Mouse (Mus musculus) myocyte (in vitro differentiated cells): Measurements from ENCODE around the gene Frmpd2. TPM values are rescaled to one million over a fixed set of nuclear protein-coding genes. Genes with fewer than 3 reads are reported as not detected.
A peak's percentile ranks its signal among the peaks of the same experiment; 100 is the strongest.

Experiments
- H3K27me3 ChIP-seq: one replicate; pipeline ENCODE4 v1.6.1; 2011; ENCODE audit not compliant: control insufficient read depth, insufficient read depth, insufficient read length
- H3K36me3 ChIP-seq: one replicate; pipeline ENCODE4 v1.6.1; 2011; ENCODE audit not compliant: control insufficient read depth, insufficient read depth
- H3K4me2 ChIP-seq: one replicate; pipeline ENCODE4 v1.6.1; 2011; ENCODE audit warnings: low read depth, control low read depth
- H3K4me3 ChIP-seq: one replicate; pipeline ENCODE4 v1.5.1; 2011; ENCODE audit warnings: mild to moderate bottlenecking, control low read depth, moderate library complexity
- H3K79me2 ChIP-seq: one replicate; pipeline ENCODE4 v1.6.1; 2011; ENCODE audit not compliant: control insufficient read depth, insufficient read depth
- H3ac ChIP-seq: one replicate; pipeline ENCODE4 v1.6.1; 2011; ENCODE audit not compliant: control insufficient read depth, insufficient read length
- CEBPB ChIP-seq: IDR thresholded peaks from 2 replicates; pipeline ENCODE4 v1.6.1; 2011; ENCODE audit warnings: mild to moderate bottlenecking, moderate library complexity; ENCODE audit not compliant: poor library complexity, insufficient read depth, severe bottlenecking
- E2F4 ChIP-seq: IDR thresholded peaks from one replicate; pipeline ENCODE4 v1.6.1; 2011; ENCODE audit warnings: mild to moderate bottlenecking, control low read depth, moderate library complexity; ENCODE audit not compliant: insufficient read depth
- MAX ChIP-seq: IDR thresholded peaks from one replicate; pipeline ENCODE4 v1.6.1; 2011; ENCODE audit warnings: low read depth, mild to moderate bottlenecking, control low read depth
- MYOD1 ChIP-seq, 3 experiments: IDR thresholded peaks; one replicate each; pipeline ENCODE4 v1.6.1; 2011; ENCODE audit warnings: control low read depth in 2 of 3, low read depth in 2 of 3, mild to moderate bottlenecking in 2 of 3, moderate library complexity in 1 of 3; ENCODE audit not compliant: insufficient read length in 2 of 3, control insufficient read depth in 1 of 3
- MYOG ChIP-seq, 3 experiments: IDR thresholded peaks; one replicate each; pipeline ENCODE4 v1.6.1; 2011; ENCODE audit warnings: control low read depth in 2 of 3, low read depth in 2 of 3, mild to moderate bottlenecking in 2 of 3; ENCODE audit not compliant: insufficient read length in 2 of 3, control insufficient read depth in 1 of 3, insufficient read depth in 1 of 3
- POLR2A ChIP-seq: IDR thresholded peaks from one replicate; pipeline ENCODE4 v1.6.1; 2011; ENCODE audit warnings: low read depth, mild to moderate bottlenecking, control low read depth, moderate library complexity; ENCODE audit not compliant: insufficient read length
- POLR2AphosphoS2 ChIP-seq: IDR thresholded peaks from one replicate; pipeline ENCODE4 v1.6.1; 2011; ENCODE audit warnings: low read depth, control low read depth; ENCODE audit not compliant: insufficient read length
- REST ChIP-seq: IDR thresholded peaks from one replicate; pipeline ENCODE4 v1.6.1; 2011; ENCODE audit warnings: mild to moderate bottlenecking, control low read depth, moderate library complexity; ENCODE audit not compliant: insufficient read depth, insufficient read length
- SRF ChIP-seq: IDR thresholded peaks from one replicate; pipeline ENCODE4 v1.6.1; 2011; ENCODE audit warnings: low read depth; ENCODE audit not compliant: control insufficient read depth, insufficient read length
- TCF12 ChIP-seq: IDR thresholded peaks from one replicate; pipeline ENCODE4 v1.6.1; 2011; ENCODE audit warnings: mild to moderate bottlenecking, control low read depth; ENCODE audit not compliant: poor library complexity, insufficient read depth, severe bottlenecking
- TCF3 ChIP-seq: IDR thresholded peaks from one replicate; pipeline ENCODE4 v1.6.1; 2011; ENCODE audit warnings: low read depth, control low read depth; ENCODE audit not compliant: insufficient read length
- USF1 ChIP-seq: IDR thresholded peaks from one replicate; pipeline ENCODE4 v1.6.1; 2011; ENCODE audit warnings: low read depth, mild to moderate bottlenecking, control low read depth, moderate library complexity
- polyA plus RNA-seq: library from polyadenylated mRNA; unstranded; fragments of >200 nt; fragmentation: generic; extraction: Trizol; gene quantifications from one replicate; pipeline ENCODE4 v1.2.1, GENCODE M21; 2012; ENCODE audit warnings: missing spikeins

The Frmpd2 gene
- polyA plus RNA-seq, 1 experiment, result not detected

- Histone ChIP-seq H3K4me2 (no peak overlapping the region), H3K27me3 (peaks cover 3% of the 10 kb centered on the region), H3K36me3 (no peaks in the 10 kb centered on the region), H3ac (no peak overlapping the region), H3K4me3 (no peak overlapping the region), H3K79me2 (no peaks in the 10 kb centered on the region)
- TF ChIP-seq REST (no peak), MYOD1 (IDR thresholded peaks at IDR 0.05; ENCODE audit: control insufficient read depth in 1 of 3, insufficient read length in 2 of 3, low read depth in 2 of 3) (no peak)
These were observed 43.3 kb downstream of the Frmpd2 start for GRCm38 (mm10) chr14:33514756-33515285.

- H3K79me2 ChIP-seq, result no peaks in the 10 kb centered on the region
- TF ChIP-seq REST (no peak), POLR2AphosphoS2 (no peak), SRF (no peak), TCF3 (no peak), TCF12 (no peak), MYOG (IDR thresholded peaks at IDR 0.05; ENCODE audit: control insufficient read depth in 1 of 3, insufficient read depth in 1 of 3, insufficient read length in 2 of 3, low read depth in 2 of 3) (no peak), MAX (no peak)
- H3K36me3 ChIP-seq, result no peaks in the 10 kb centered on the region
- no peak overlapping the region for H3ac ChIP-seq
- no peak overlapping the region for H3K4me2 ChIP-seq
- peaks cover 14% of the 10 kb centered on the region for H3K27me3 ChIP-seq
- H3K4me3 ChIP-seq, result no peak overlapping the region
These were observed 50.0 kb downstream of the Frmpd2 start for GRCm38 (mm10) chr14:33521538-33521937.

GRCm38 (mm10) chr14:33525272-33525983 lies 53.9 kb downstream of the Frmpd2 start:
- H3K79me2 ChIP-seq, result no peaks in the 10 kb centered on the region
- TF ChIP-seq REST (no peak), MAX (no peak), MYOD1 (IDR thresholded peaks at IDR 0.05; ENCODE audit: control insufficient read depth in 1 of 3, insufficient read length in 2 of 3, low read depth in 2 of 3) (no peak), TCF12 (no peak), POLR2AphosphoS2 (no peak), MYOG (IDR thresholded peaks at IDR 0.05; ENCODE audit: control insufficient read depth in 1 of 3, insufficient read depth in 1 of 3, insufficient read length in 2 of 3, low read depth in 2 of 3) (no peak)
- no peak overlapping the region for H3K4me2 ChIP-seq
- peaks cover 17% of the 10 kb centered on the region for H3K27me3 ChIP-seq
- H3ac ChIP-seq, result no peak overlapping the region
- no peaks in the 10 kb centered on the region for H3K36me3 ChIP-seq
- H3K4me3 ChIP-seq, result no peak overlapping the region

GRCm38 (mm10) chr14:33526621-33527020 lies 55.1 kb downstream of the Frmpd2 start:
- Histone ChIP-seq H3K79me2 (no peaks in the 10 kb centered on the region), H3K36me3 (no peaks in the 10 kb centered on the region), H3ac (no peak overlapping the region), H3K4me3 (no peak overlapping the region), H3K4me2 (no peak overlapping the region), H3K27me3 (peaks cover 13% of the 10 kb centered on the region)
- TF ChIP-seq REST, result peak; percentile 80
- TF ChIP-seq CEBPB, result no peak

GRCm38 (mm10) chr14:33527938-33528337 lies 56.4 kb downstream of the Frmpd2 start:
- TF ChIP-seq MYOG (IDR thresholded peaks at IDR 0.05; ENCODE audit: control insufficient read depth in 1 of 3, insufficient read depth in 1 of 3, insufficient read length in 2 of 3, low read depth in 2 of 3) (no peak), CEBPB (no peak), POLR2AphosphoS2 (no peak), REST (no peak), MYOD1 (IDR thresholded peaks at IDR 0.05; ENCODE audit: control insufficient read depth in 1 of 3, insufficient read length in 2 of 3, low read depth in 2 of 3) (no peak), E2F4 (no peak), POLR2A (no peak), USF1 (no peak), TCF3 (no peak), TCF12 (no peak), SRF (no peak), MAX (no peak)
- Histone ChIP-seq H3K79me2 (no peaks in the 10 kb centered on the region), H3K4me2 (no peak overlapping the region), H3K4me3 (no peak overlapping the region), H3ac (no peak overlapping the region), H3K36me3 (no peaks in the 10 kb centered on the region), H3K27me3 (peaks cover 16% of the 10 kb centered on the region)
